Mouse (Mus musculus): ENCODE measurements around the gene Aff3. TPM values are rescaled to one million over a fixed set of nuclear protein-coding genes. Genes with fewer than 3 reads are reported as not detected.
A peak's percentile ranks its signal among the peaks of the same experiment; 100 is the strongest.

Gene Aff3
- polyA plus RNA-seq, 1 experiment from 2014 or later: 1.9 TPM

DNA sequence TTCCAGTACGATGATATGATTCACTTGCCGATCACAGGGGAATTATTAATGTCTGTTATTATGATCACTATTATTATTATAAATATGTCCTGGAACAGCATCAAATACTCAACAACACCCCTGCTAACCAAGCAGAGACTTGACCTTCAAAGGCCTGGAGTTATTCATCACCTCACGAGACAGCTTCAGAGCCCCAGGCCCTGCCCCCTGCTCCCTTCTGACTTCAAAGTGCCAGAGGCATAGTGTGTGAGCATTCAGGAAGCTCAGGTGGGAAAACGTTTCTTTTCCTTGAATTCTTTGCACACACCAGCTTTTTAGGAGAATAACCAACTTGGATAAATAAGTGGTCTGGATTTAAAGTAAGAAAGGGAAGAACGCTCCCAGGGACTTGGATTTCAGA lies 153.7 kb downstream of the Aff3 start:
- Histone ChIP-seq H3K9ac (ENCODE audit: low read length) (no peak overlapping the region), H3K4me3 (ENCODE audit: low read depth, low read length) (no peak overlapping the region), H3K9me3 (ENCODE audit: control insufficient read depth, low read length) (no peaks in the 10 kb centered on the region), H3K4me1 (replicated peaks; ENCODE audit: control insufficient read depth, insufficient read depth) (no peaks in the 10 kb centered on the region), H3K27ac (replicated peaks) (no peak overlapping the region), H3K36me3 (ENCODE audit: control insufficient read depth, insufficient read depth, low read length) (no peaks in the 10 kb centered on the region), H3K4me2 (replicated peaks; ENCODE audit: low read depth) (no peak overlapping the region), H3K27me3 (ENCODE audit: control insufficient read depth, insufficient read depth, low read length) (no peaks in the 10 kb centered on the region)
- WGBS: 49% methylated on average over 5 of the region's 5 CpGs
- no peak for DNase-seq (ENCODE audit: low spot score)
- no peak for TF ChIP-seq EP300 (optimal IDR thresholded peaks at IDR 0.05)
- ATAC-seq (ENCODE audit: low FRiP score, low TSS enrichment): no peak

GRCm38 (mm10) chr1:38509301-38509700 lies 155.5 kb downstream of the Aff3 start:
- no peak overlapping the region for H3K27ac ChIP-seq (replicated peaks)
- no peak overlapping the region for H3K9ac ChIP-seq (ENCODE audit: low read length)
- 93% methylated on average over 8 of the region's 8 CpGs for WGBS
- no peaks in the 10 kb centered on the region for H3K4me1 ChIP-seq (replicated peaks; ENCODE audit: control insufficient read depth, insufficient read depth)
- H3K4me2 ChIP-seq (replicated peaks; ENCODE audit: low read depth): no peak overlapping the region
- H3K27me3 ChIP-seq (ENCODE audit: control insufficient read depth, insufficient read depth, low read length): no peaks in the 10 kb centered on the region
- H3K9me3 ChIP-seq (ENCODE audit: control insufficient read depth, low read length): no peaks in the 10 kb centered on the region
- H3K36me3 ChIP-seq (ENCODE audit: control insufficient read depth, insufficient read depth, low read length): no peaks in the 10 kb centered on the region
- no peak overlapping the region for H3K4me3 ChIP-seq (ENCODE audit: low read depth, low read length)
- ATAC-seq (ENCODE audit: low FRiP score, low TSS enrichment) (no peak), DNase-seq (ENCODE audit: low spot score) (no peak)
- TF ChIP-seq EP300 (optimal IDR thresholded peaks at IDR 0.05): no peak
- no peak for TF ChIP-seq CTCF (IDR thresholded peaks at IDR 0.05; ENCODE audit: low read depth)

DNA sequence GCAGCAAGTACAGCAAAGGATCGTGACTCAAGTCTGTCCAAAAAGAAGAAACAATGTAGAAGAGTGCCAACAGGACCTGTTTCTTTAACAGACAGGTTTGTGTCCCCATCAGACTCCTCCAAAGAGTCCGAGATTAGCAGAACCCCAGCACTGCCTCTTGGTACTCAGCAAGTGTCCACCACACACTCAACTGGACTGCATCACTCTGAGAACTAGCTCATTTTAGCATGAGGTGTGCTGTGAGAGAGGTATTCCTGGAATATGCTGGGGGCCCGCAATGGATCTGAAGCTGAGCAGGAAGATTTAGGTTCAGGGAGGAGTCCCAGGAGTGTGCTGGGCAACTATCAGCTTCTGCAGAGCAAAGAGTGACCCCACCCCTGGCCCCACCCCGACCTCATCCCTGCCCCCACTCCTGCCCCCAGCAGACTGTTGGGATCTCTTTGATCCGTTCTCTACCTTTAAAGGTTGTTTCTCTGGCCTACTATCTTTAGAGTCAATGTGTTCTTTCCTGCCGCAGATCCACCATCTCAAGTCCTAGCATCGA lies 157.0 kb downstream of the Aff3 start:
- Histone ChIP-seq H3K9ac (ENCODE audit: low read length) (no peak overlapping the region), H3K27ac (replicated peaks) (no peak overlapping the region), H3K27me3 (ENCODE audit: control insufficient read depth, insufficient read depth, low read length) (no peaks in the 10 kb centered on the region), H3K4me2 (replicated peaks; ENCODE audit: low read depth) (no peak overlapping the region), H3K9me3 (ENCODE audit: control insufficient read depth, low read length) (no peaks in the 10 kb centered on the region), H3K4me1 (replicated peaks; ENCODE audit: control insufficient read depth, insufficient read depth) (no peaks in the 10 kb centered on the region), H3K4me3 (ENCODE audit: low read depth, low read length) (no peak overlapping the region), H3K36me3 (ENCODE audit: control insufficient read depth, insufficient read depth, low read length) (no peaks in the 10 kb centered on the region)
- no peak for ATAC-seq (ENCODE audit: low FRiP score, low TSS enrichment)
- no peak for TF ChIP-seq CTCF (IDR thresholded peaks at IDR 0.05; ENCODE audit: low read depth)
- TF ChIP-seq EP300 (optimal IDR thresholded peaks at IDR 0.05): no peak
- no peak for DNase-seq (ENCODE audit: low spot score)
- WGBS: 78% methylated on average over 7 of the region's 7 CpGs

- ATAC-seq (ENCODE audit: low FRiP score, low TSS enrichment): no peak
- Histone ChIP-seq H3K27me3 (ENCODE audit: control insufficient read depth, insufficient read depth, low read length) (no peaks in the 10 kb centered on the region), H3K4me3 (ENCODE audit: low read depth, low read length) (no peak overlapping the region), H3K9me3 (ENCODE audit: control insufficient read depth, low read length) (no peaks in the 10 kb centered on the region), H3K4me1 (replicated peaks; ENCODE audit: control insufficient read depth, insufficient read depth) (no peaks in the 10 kb centered on the region), H3K4me2 (replicated peaks; ENCODE audit: low read depth) (no peak overlapping the region), H3K9ac (ENCODE audit: low read length) (no peak overlapping the region), H3K36me3 (ENCODE audit: control insufficient read depth, insufficient read depth, low read length) (no peaks in the 10 kb centered on the region), H3K27ac (replicated peaks) (no peak overlapping the region)
- TF ChIP-seq EP300 (optimal IDR thresholded peaks at IDR 0.05) (no peak), CTCF (IDR thresholded peaks at IDR 0.05; ENCODE audit: low read depth) (no peak)
- WGBS: 94% methylated on average over 3 of the region's 3 CpGs
- DNase-seq (ENCODE audit: low spot score): no peak
These were observed 158.4 kb downstream of the Aff3 start for GRCm38 (mm10) chr1:38506396-38506795.

DNA sequence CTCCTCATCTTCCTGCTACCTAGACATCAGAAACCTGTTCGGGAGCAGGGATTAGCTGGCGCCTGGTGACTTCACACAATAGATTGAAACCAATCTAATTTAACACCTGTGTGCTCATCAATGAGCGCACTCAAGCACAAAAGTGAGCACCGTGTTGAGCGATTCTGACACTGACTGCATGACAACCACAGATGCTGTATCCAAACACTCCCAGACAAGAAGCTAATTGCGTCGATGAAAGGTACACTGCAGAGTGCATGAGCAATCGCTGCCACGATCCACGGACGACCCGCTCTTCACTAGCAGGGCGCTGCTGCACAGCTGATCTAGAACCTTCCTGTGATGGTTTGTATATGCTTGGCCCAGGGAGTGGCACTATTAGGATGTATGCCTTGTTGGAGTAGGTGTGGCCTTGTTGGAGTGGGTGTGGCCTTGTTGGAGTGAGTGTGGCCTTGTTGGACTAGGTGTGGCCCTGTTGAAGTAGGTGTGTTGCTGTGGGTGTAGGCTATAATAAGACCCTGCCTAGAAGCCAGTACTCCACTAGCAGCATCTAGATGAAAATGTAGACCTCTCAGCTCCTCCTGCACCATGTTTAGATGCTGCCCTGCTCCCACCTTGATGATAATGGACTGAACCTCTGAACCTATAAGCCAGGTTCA lies 161.2 kb downstream of the Aff3 start:
- Histone ChIP-seq H3K27ac (replicated peaks) (no peak overlapping the region), H3K4me2 (replicated peaks; ENCODE audit: low read depth) (no peak overlapping the region), H3K9ac (ENCODE audit: low read length) (no peak overlapping the region), H3K4me3 (ENCODE audit: low read depth, low read length) (no peak overlapping the region), H3K36me3 (ENCODE audit: control insufficient read depth, insufficient read depth, low read length) (no peaks in the 10 kb centered on the region), H3K9me3 (ENCODE audit: control insufficient read depth, low read length) (no peaks in the 10 kb centered on the region), H3K4me1 (replicated peaks; ENCODE audit: control insufficient read depth, insufficient read depth) (no peaks in the 10 kb centered on the region), H3K27me3 (ENCODE audit: control insufficient read depth, insufficient read depth, low read length) (no peaks in the 10 kb centered on the region)
- ATAC-seq (ENCODE audit: low FRiP score, low TSS enrichment): peak; percentile 60; the same call in 1 of the 2 replicates
- 91% methylated on average over 13 of the region's 13 CpGs for WGBS
- no peak for DNase-seq (ENCODE audit: low spot score)
- no peak for TF ChIP-seq EP300 (optimal IDR thresholded peaks at IDR 0.05)
- no peak for TF ChIP-seq CTCF (IDR thresholded peaks at IDR 0.05; ENCODE audit: low read depth)

DNA sequence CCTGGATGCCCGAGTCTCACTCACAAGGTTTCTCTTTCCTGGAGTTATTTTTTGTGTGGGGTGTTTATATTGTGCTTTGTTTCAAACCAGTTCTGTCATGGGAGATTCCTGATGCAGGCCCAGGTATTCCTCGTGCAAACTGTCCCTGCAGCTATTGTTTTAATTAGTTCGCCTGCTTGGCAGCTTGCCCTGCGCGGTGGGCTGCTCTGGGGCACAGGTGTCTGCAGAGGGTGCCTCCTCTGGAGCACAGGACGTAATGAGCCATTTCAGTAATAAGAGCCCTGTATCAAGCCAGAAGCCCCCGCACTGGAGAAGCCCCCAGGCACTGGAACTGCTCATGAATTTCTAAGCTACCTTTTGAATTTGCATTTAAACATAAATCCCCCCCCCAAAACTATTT lies 162.0 kb downstream of the Aff3 start:
- H3K4me2 ChIP-seq (replicated peaks; ENCODE audit: low read depth): no peak overlapping the region
- H3K36me3 ChIP-seq (ENCODE audit: control insufficient read depth, insufficient read depth, low read length): no peaks in the 10 kb centered on the region
- no peaks in the 10 kb centered on the region for H3K4me1 ChIP-seq (replicated peaks; ENCODE audit: control insufficient read depth, insufficient read depth)
- H3K9ac ChIP-seq (ENCODE audit: low read length): no peak overlapping the region
- 61% methylated on average over 7 of the region's 7 CpGs for WGBS
- H3K27ac ChIP-seq (replicated peaks): no peak overlapping the region
- no peak for ATAC-seq (ENCODE audit: low FRiP score, low TSS enrichment)
- H3K9me3 ChIP-seq (ENCODE audit: control insufficient read depth, low read length): no peaks in the 10 kb centered on the region
- no peaks in the 10 kb centered on the region for H3K27me3 ChIP-seq (ENCODE audit: control insufficient read depth, insufficient read depth, low read length)
- H3K4me3 ChIP-seq (ENCODE audit: low read depth, low read length): no peak overlapping the region
- TF ChIP-seq CTCF (IDR thresholded peaks at IDR 0.05; ENCODE audit: low read depth) (no peak), EP300 (optimal IDR thresholded peaks at IDR 0.05) (no peak)
- no peak for DNase-seq (ENCODE audit: low spot score)

All from stomach, postnatal 0 days (tissue).